Comparison of ENCODE assay signal across 8 mouse cellular contexts in the genomic region with DNA sequence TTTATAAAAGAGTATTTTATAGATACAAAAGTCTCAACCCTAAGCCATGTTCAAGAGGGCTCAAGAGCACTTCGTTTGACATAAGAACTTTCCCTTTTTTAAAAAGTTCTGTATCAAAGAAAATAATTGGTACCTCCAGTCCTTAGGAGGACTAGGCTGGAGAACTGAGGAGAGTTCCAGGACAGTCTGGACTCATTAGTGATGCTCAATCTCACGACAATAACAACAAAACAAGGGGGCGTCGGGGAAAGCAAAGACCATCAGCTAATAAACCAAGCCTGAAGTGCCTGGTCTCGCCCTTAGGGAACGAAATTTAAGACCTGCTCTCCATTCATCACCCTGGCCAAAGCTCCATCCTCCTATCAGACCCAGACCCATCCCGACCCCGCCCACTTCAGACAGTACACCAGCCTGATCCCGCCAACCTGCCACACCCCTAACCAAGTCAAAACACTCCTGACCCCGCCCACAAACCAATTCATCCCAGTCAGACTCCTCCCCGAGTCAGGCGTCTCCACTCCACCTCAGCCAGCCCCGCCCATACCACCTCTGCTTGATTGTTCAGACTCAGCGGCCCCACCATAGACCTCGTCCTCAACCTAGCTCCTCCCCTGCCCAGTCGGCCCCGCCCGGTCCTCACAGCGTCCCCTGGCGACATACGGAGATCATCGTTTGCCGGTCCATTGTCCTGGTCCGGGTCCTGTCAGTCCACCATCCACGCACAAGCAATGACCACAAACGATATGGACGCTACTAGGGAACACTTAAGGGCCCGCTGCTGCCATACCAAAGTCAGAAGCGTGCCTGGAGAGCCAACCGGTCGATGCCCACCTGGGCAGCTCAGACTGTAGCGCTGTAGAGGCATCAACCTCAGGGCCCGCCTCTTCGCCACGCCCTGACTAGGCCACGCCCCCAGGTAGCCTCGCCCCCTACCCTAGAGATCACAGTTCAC. TPM values are rescaled to one million over a fixed set of nuclear protein-coding genes. Genes with fewer than 3 reads are reported as not detected.
DNase-seq lines count a peak whose midpoint lies in the region; ATAC-seq lines count a peak whose summit lies in the region.

No protein-coding gene starts in this region.

- H3K9me3 ChIP-seq in hindbrain, embryonic 10.5 days: no peaks in the 10 kb centered on the region
- no peaks in the 10 kb centered on the region for H3K9me3 ChIP-seq in limb, embryonic 12.5 days
- H3K9me3 ChIP-seq in midbrain, embryonic 11.5 days (ENCODE audit: control insufficient read depth, low read length): no peaks in the 10 kb centered on the region

- no peaks in the 10 kb centered on the region for H3K36me3 ChIP-seq in hindbrain, embryonic 10.5 days
- no peaks in the 10 kb centered on the region for H3K36me3 ChIP-seq in limb, embryonic 12.5 days
- H3K36me3 ChIP-seq in midbrain, embryonic 11.5 days (ENCODE audit: control insufficient read depth, insufficient read depth, low read length): no peaks in the 10 kb centered on the region

- peak; percentile 83 to 84 for DNase-seq in B cell, adult 2 months
- DNase-seq in hindbrain, embryonic 10.5 days (ENCODE audit: low spot score): peak; percentile 83
- DNase-seq in midbrain, embryonic 11.5 days (ENCODE audit: low spot score, missing footprints): peak; percentile 95
- peak; percentile 76 for DNase-seq in testis, postnatal 14 days (ENCODE audit: low spot score)
- no peak for DNase-seq in cerebellum, adult 9-10 months

- peak overlapping the region; percentile 52 for H3K4me3 ChIP-seq in hindbrain, embryonic 10.5 days
- peak overlapping the region; percentile 43 for H3K4me3 ChIP-seq in limb, embryonic 12.5 days (replicated peaks)
- H3K4me3 ChIP-seq in midbrain, embryonic 11.5 days (ENCODE audit: low read depth, low read length): peak overlapping the region; percentile 39

- no peaks in the 10 kb centered on the region for H3K27me3 ChIP-seq in hindbrain, embryonic 10.5 days (ENCODE audit: insufficient read depth, poor library complexity, severe bottlenecking)
- H3K27me3 ChIP-seq in limb, embryonic 12.5 days: peaks cover 11% of the 10 kb centered on the region
- no peaks in the 10 kb centered on the region for H3K27me3 ChIP-seq in midbrain, embryonic 11.5 days (ENCODE audit: control insufficient read depth, insufficient read depth, low read length)

- H3K4me2 ChIP-seq in limb, embryonic 12.5 days: peak overlapping the region; percentile 69
- peak overlapping the region; percentile 61 for H3K4me2 ChIP-seq in midbrain, embryonic 11.5 days

- WGBS in hindbrain, embryonic 10.5 days: 2% methylated on average over 37 of the region's 37 CpGs
- WGBS in limb, embryonic 12.5 days: 2% methylated on average over 37 of the region's 37 CpGs
- WGBS in midbrain, embryonic 11.5 days: 1% methylated on average over 37 of the region's 37 CpGs

- H3K4me1 ChIP-seq in hindbrain, embryonic 10.5 days (replicated peaks): peaks cover 9% of the 10 kb centered on the region
- peaks cover 7% of the 10 kb centered on the region; the same call in 1 of the 2 replicates for H3K4me1 ChIP-seq in limb, embryonic 12.5 days (replicated peaks)
- no peaks in the 10 kb centered on the region for H3K4me1 ChIP-seq in midbrain, embryonic 11.5 days (ENCODE audit: control insufficient read depth, insufficient read depth, low read length)

- peak; percentile 50 for ATAC-seq in activated CD4-positive, CD25-positive, alpha-beta regulatory T cell, adult 4 months
- ATAC-seq in erythroid progenitor cell, adult 5-6 weeks (replicated peaks; ENCODE audit: low FRiP score, poor library complexity, severe bottlenecking): 0 out of 2 replicates have a peak, but pooled peaks have one; percentile 44
- ATAC-seq in limb, embryonic 12.5 days (ENCODE audit: insufficient number of reproducible peaks, insufficient read depth, low FRiP score, low TSS enrichment, low read depth): peak; percentile 88
- ATAC-seq in midbrain, embryonic 11.5 days (ENCODE audit: low FRiP score): peak; percentile 87

- H3K9ac ChIP-seq in limb, embryonic 12.5 days (replicated peaks): peak overlapping the region; percentile 40; the same call in 1 of the 2 replicates
- H3K9ac ChIP-seq in midbrain, embryonic 11.5 days (ENCODE audit: low read length): peak overlapping the region; percentile 48; the same call in 1 of the 2 replicates

- peak overlapping the region; percentile 60 for H3K27ac ChIP-seq in hindbrain, embryonic 10.5 days
- no peak overlapping the region for H3K27ac ChIP-seq in limb, embryonic 12.5 days
- no peak overlapping the region for H3K27ac ChIP-seq in midbrain, embryonic 11.5 days (ENCODE audit: low read depth, low read length)

RNA-seq across cellular contexts. Expression of a gene that starts 35.5 kb away (rescaled TPM):
- not detected for polyA plus RNA-seq in activated CD4-positive, CD25-positive, alpha-beta regulatory T cell, adult 4 months (2017; shearing (Covaris generic))
- 4.3 and 10.9 TPM in 2 replicates for total RNA-seq in erythroid progenitor cell, adult 5-6 weeks (2015; ENCODE audit: low replicate concordance)
- 2.7 and 9.5 TPM in 2 replicates for total RNA-seq in erythroid progenitor cell, adult 5-6 weeks (2017; ENCODE audit: low replicate concordance)
- polyA plus RNA-seq in hindbrain, embryonic 10.5 days (2016; fragmentation: Nextera tagmentation; extraction: Ambion mirVana): 0.12 and 0.14 TPM in 2 replicates
- polyA plus RNA-seq in limb, embryonic 12.5 days (2016; fragmentation: Nextera tagmentation; extraction: Ambion mirVana): not detected in 2 replicates
- polyA plus RNA-seq in midbrain, embryonic 11.5 days (2014; fragmentation: Nextera tagmentation; extraction: Ambion mirVana): not detected in 2 replicates

RNA-seq across cellular contexts. Expression of a gene that starts 39.7 kb away (rescaled TPM):
- 10 to 100 TPM; 52.8 to 55.5 TPM for polyA plus RNA-seq in activated CD4-positive, CD25-positive, alpha-beta regulatory T cell, adult 4 months (2017; shearing (Covaris generic))
- 6.5 and 12.6 TPM in 2 replicates for total RNA-seq in erythroid progenitor cell, adult 5-6 weeks (2015; ENCODE audit: low replicate concordance)
- 5.9 and 6.8 TPM in 2 replicates for total RNA-seq in erythroid progenitor cell, adult 5-6 weeks (2017; ENCODE audit: low replicate concordance)
- polyA plus RNA-seq in hindbrain, embryonic 10.5 days (2016; fragmentation: Nextera tagmentation; extraction: Ambion mirVana): 0.44 and 0.55 TPM in 2 replicates
- polyA plus RNA-seq in limb, embryonic 12.5 days (2016; fragmentation: Nextera tagmentation; extraction: Ambion mirVana): 0.63 and 0.87 TPM in 2 replicates
- 0.51 and 0.81 TPM in 2 replicates for polyA plus RNA-seq in midbrain, embryonic 11.5 days (2014; fragmentation: Nextera tagmentation; extraction: Ambion mirVana)

RNA-seq across cellular contexts. Expression of a gene that starts 39.8 kb away (rescaled TPM):
- polyA plus RNA-seq in activated CD4-positive, CD25-positive, alpha-beta regulatory T cell, adult 4 months (2017; shearing (Covaris generic)): 100 to 1,000 TPM; 396 to 413 TPM
- total RNA-seq in erythroid progenitor cell, adult 5-6 weeks (2015; ENCODE audit: low replicate concordance): 16.8 and 27.4 TPM in 2 replicates
- 17.1 and 20.9 TPM in 2 replicates for total RNA-seq in erythroid progenitor cell, adult 5-6 weeks (2017; ENCODE audit: low replicate concordance)
- polyA plus RNA-seq in hindbrain, embryonic 10.5 days (2016; fragmentation: Nextera tagmentation; extraction: Ambion mirVana): 1.6 and 2.5 TPM in 2 replicates
- polyA plus RNA-seq in limb, embryonic 12.5 days (2016; fragmentation: Nextera tagmentation; extraction: Ambion mirVana): 2.3 and 2.4 TPM in 2 replicates
- polyA plus RNA-seq in midbrain, embryonic 11.5 days (2014; fragmentation: Nextera tagmentation; extraction: Ambion mirVana): 2.0 and 2.2 TPM in 2 replicates

Comparison
In these comparisons a context has a peak if more than half of its experiments do, and no peak if none do; other contexts are left out.
1. RNA of a gene that starts 39.7 kb away (polyA plus RNA-seq): 52.8 to 55.5 TPM in activated CD4-positive, CD25-positive, alpha-beta regulatory T cell, adult 4 months; 0.63 to 0.87 TPM in limb, embryonic 12.5 days, 0.51 to 0.81 TPM in midbrain, embryonic 11.5 days and 0.44 to 0.55 TPM in hindbrain, embryonic 10.5 days; every median in the first group is over 10 times any median in the second.
2. RNA of a gene that starts 39.8 kb away (polyA plus RNA-seq): 396 to 413 TPM in activated CD4-positive, CD25-positive, alpha-beta regulatory T cell, adult 4 months; 1.6 to 2.5 TPM in hindbrain, embryonic 10.5 days, 2.3 to 2.4 TPM in limb, embryonic 12.5 days and 2.0 to 2.2 TPM in midbrain, embryonic 11.5 days; every median in the first group is over 100 times any median in the second.
3. Peak in every context shown above with its lines, with median percentiles within 50 percentile points of each other: ATAC-seq and H3K4me3 ChIP-seq.